Mouse (Mus musculus) embryonic facial prominence, embryonic 10.5 days (tissue): ENCODE results near the gene BC035044. TPM values are rescaled to one million over a fixed set of nuclear protein-coding genes. Genes with fewer than 3 reads are reported as not detected.
"Not testable (repeated sequence)": the region's sequence is repeated elsewhere in the genome, so short reads cannot be mapped to it uniquely, and the experiment has no call there.

ENCODE experiments used
- DNase-seq: peaks from one replicate; pipeline ENCODE4 v3.0.0-alpha.2; 2017; ENCODE audit warnings: low spot score
- H3K27ac ChIP-seq: fragments of 300-500 bp; sonication (generic); replicated peaks from 2 replicates; pipeline ENCODE4 v1.5.1; 2016; ENCODE audit warnings: mild to moderate bottlenecking
- H3K27me3 ChIP-seq: fragments of 300-500 bp; sonication (generic); replicated peaks from 2 replicates; pipeline ENCODE4 v1.6.1; 2016; ENCODE audit warnings: low read depth, mild to moderate bottlenecking; ENCODE audit not compliant: poor library complexity, severe bottlenecking
- H3K36me3 ChIP-seq: fragments of 300-500 bp; sonication (generic); replicated peaks from 2 replicates; pipeline ENCODE4 v1.6.1; 2016; ENCODE audit warnings: mild to moderate bottlenecking, moderate library complexity
- H3K4me1 ChIP-seq: fragments of 300-500 bp; sonication (generic); 2 replicates; pipeline ENCODE4 v1.6.1; 2016
- H3K4me3 ChIP-seq: fragments of 300-500 bp; sonication (generic); 2 replicates; pipeline ENCODE4 v1.5.1; 2016; ENCODE audit warnings: mild to moderate bottlenecking, moderate library complexity
- H3K9me3 ChIP-seq: fragments of 300-500 bp; sonication (generic); 2 replicates; pipeline ENCODE4 v1.6.1; 2016; ENCODE audit warnings: mild to moderate bottlenecking
- WGBS: fragments of 180-500 bp; shearing (Covaris S2); methylation state at CpG from one replicate; pipeline ENCODE4 v1.1.7; 2016; 5-methylcytosine and 5-hydroxymethylcytosine counted together
- polyA plus RNA-seq: library from polyadenylated mRNA; unstranded; fragments of >200 nt; fragmentation: Nextera tagmentation; extraction: Ambion mirVana; gene quantifications from 2 replicates; pipeline ENCODE4 v1.2.1, GENCODE M21; 2016

Gene BC035044
- polyA plus RNA-seq, 1 experiment from 2014 or later = 1.1 TPM

DNA sequence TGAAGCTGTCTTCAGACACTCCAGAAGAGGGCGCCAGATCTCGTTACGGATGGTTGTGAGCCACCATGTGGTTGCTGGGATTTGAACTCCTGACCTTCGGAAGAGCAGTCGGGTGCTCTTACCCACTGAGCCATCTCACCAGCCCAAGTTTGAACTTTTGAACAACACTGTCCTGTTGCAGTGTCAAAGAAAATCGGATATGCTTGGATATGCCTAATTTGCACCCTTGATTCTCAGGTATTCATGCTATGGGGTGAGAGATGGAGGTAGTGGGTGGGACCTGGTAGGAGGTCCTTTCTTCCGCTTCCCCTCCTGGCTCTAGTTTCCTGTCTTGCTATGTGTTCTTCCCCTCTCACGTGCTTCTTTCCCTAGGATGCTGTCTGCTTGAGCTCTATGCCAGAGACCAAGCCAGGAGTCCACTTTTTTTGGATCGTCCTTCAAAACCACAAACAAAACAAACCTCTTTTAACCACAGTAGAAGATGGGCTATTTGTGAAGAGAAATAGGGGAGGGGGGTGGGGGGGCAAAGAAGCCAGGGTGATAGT is 44.9 kb downstream of the BC035044 start:
- Histone ChIP-seq H3K4me1 (peaks cover 25% of the 10 kb centered on the region), H3K27ac (no peak overlapping the region), H3K27me3 (0 out of 2 replicates have a peak, but pooled peaks cover 5% of the 10 kb centered on the region), H3K9me3 (no peaks in the 10 kb centered on the region), H3K36me3 (no peaks in the 10 kb centered on the region), H3K4me3 (no peak overlapping the region)
- 70% methylated on average over 7 of the region's 9 CpGs for WGBS
- no peak for DNase-seq

DNA sequence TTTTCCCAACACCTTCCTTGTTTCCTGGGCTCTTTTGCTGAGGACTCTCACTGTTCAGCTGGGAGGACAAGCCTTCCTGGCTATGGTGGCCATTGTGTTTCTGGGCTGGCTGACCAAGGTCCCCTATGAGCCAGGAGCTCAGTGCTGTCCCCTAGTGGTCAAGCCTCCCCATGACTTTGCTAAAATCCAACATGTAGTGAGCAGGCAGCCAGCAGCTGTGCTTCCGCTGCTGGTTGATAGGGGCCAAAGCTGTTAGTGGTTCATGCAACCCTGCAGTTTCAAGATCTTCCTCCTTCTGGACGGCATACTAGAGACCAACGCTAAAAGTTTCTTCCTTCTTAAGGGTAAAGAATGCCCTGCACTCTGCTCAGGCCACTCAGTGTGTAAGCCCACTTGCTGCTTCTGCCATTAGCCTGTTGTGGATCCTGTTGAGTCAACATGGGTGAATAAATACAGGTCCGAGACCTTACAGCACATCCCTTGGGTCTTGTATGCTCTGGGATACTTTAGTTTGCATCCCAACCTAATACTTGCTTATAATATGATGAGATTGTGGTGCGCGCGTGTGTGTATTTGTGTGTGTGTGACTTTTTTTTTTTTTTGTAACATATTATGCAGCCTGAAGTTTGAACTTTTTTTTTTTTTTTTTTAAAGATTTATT is 45.5 kb downstream of the BC035044 start:
- Histone ChIP-seq H3K4me3 (peak overlapping the region; percentile 35), H3K27me3 (0 out of 2 replicates have a peak, but pooled peaks cover 5% of the 10 kb centered on the region), H3K4me1 (peaks cover 25% of the 10 kb centered on the region), H3K9me3 (no peaks in the 10 kb centered on the region), H3K27ac (peak overlapping the region; percentile 41), H3K36me3 (no peaks in the 10 kb centered on the region)
- DNase-seq = peak; percentile 92
- 25% methylated on average over 7 of the region's 7 CpGs for WGBS

DNA sequence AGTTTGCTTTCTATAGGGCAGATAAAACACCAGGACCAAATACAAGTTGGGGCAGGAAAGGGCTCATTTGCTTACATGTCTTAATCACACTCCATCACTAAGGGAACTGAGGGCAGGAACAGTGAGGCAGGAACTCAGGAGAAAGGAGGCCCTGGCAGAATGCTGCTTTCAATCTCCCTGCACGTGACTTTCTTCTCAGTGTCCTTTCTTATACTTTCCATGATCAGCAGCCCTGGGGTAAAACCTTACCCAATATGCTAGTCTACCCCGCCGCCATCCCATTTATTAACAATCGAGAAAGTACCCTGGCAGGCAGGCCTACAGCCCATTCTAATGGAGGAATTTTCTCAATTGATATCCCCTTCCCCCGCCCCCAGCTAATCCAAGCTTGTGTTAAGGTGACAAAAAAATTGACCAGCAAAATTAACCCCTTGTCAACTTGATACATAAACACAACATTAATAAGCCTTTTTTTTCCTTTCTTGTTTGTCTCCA is 46.3 kb downstream of the BC035044 start:
- peaks cover 30% of the 10 kb centered on the region for H3K4me1 ChIP-seq
- DNase-seq = no peak
- H3K27me3 ChIP-seq = 0 out of 2 replicates have a peak, but pooled peaks cover 5% of the 10 kb centered on the region
- WGBS = 82% methylated on average over 5 of the region's 5 CpGs
- no peak overlapping the region for H3K4me3 ChIP-seq
- no peaks in the 10 kb centered on the region for H3K36me3 ChIP-seq
- no peaks in the 10 kb centered on the region for H3K9me3 ChIP-seq
- H3K27ac ChIP-seq = no peak overlapping the region

DNA sequence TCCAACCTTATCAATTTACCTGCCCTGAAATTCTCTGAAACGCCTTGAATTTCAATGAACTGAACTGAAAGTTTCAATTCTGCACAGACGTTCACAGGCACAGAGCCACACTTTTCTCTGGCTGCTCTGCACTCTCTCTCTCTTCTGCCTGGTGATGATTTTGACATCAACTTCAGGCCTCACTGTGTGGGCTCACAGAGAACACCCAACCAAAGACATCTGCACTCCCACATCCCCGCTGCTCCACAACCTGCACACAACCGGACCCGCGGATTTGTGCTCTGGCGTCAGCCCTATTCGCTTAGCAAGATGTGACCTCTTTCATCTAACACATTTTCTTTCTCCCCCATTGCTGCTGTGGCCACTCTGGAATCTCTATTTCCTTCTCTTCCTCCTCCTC is 46.8 kb downstream of the BC035044 start:
- H3K36me3 ChIP-seq = no peaks in the 10 kb centered on the region
- peak; percentile 18 for DNase-seq
- peak overlapping the region; percentile 78 for H3K4me3 ChIP-seq
- no peaks in the 10 kb centered on the region for H3K9me3 ChIP-seq
- H3K4me1 ChIP-seq = peaks cover 32% of the 10 kb centered on the region
- 0 out of 2 replicates have a peak, but pooled peaks cover 5% of the 10 kb centered on the region for H3K27me3 ChIP-seq
- 39% methylated on average over 8 of the region's 8 CpGs for WGBS
- H3K27ac ChIP-seq = peak overlapping the region; percentile 86; the same call in 1 of the 2 replicates

DNA sequence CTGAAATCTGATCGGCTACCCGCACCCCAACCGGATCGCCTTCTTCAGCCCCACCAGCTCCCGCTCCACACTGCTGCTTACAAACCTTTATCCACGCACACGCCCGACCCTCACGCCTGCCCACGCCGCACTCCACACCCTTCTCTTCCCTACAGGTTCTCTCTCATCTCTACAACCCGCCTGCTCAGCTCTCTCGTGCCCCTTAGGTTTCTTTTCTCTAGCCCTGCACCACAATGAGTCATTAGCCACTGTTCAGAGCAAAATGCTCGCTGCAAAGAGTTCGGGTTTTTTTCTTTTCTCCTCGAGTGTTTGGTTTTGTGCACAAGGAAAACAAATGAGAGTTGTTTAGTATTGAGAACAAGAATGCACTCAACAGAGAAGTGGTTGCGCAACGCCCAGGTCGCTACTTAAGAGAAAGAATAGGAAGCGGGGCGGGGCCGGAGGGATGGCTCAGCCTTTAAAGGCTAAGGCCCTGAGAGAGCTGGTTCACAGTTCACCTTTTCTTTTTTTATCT is 47.4 kb downstream of the BC035044 start:
- Histone ChIP-seq H3K4me3 (peak overlapping the region; percentile 78), H3K27ac (peak overlapping the region; percentile 86)
- under 1% methylated on average over 22 of the region's 22 CpGs for WGBS

DNA sequence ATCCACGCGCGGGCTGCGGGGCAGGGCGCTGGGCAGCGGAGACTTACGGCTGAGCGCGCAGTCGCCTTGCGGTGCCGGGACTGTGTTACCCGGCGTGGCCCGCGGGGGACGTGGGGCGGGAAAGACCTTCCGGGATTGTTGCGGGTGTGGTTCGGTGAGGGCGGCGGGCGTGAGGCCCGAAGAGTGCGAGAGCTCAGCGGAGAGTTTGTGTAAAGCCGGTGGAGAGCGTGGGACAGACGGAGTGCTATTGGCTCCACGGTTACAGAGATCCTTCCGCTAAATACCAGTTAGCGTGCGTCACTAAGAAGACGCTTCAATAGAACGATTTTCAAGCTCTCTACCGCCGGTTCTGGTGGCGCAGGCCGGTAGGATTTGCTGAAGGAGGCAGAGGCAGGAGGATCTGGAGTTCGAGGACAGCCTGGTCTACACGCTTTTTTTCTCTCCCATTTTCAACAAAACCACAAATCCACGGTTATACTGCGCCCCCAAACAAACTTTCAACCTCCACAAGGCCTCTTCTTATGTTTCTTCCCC is 47.9 kb downstream of the BC035044 start:
- under 1% methylated on average over 44 of the region's 44 CpGs for WGBS

More for the DNA sequence above, 47.4 kb downstream of the BC035044 start:
- Histone ChIP-seq H3K27me3 (0 out of 2 replicates have a peak, but pooled peaks cover 5% of the 10 kb centered on the region), H3K36me3 (no peaks in the 10 kb centered on the region), H3K9me3 (no peaks in the 10 kb centered on the region), H3K4me1 (peaks cover 32% of the 10 kb centered on the region)
- DNase-seq = peak; percentile 73

DNA sequence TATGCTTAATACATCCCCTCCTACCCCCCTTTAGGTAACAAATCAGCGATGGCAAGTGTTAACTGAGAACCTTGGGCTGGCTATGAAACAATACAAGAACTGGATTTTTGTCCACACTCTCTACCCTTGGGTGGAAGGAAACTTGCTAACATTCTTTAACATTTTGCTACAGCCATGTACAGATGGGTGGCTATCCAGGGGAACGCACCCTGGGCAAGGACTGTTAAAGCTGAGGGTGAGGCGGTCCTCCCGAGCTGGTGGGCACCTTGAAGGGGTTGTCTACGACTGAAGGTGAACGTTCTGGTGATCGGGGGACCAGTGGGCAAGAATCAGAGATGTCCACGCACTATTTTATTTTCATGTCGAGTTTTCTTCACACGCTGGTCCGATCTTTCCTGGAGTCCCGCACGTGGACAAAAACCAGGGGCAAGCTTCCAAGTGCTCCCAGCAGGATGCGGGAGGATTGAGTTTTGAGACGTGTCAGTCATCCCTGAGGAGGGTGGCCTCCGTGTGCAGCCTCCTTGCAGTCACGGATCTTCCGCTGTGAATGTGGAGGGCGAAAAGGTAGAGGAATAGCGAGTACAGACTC is 48.5 kb downstream of the BC035044 start:
- H3K27ac ChIP-seq = peak overlapping the region; percentile 87
- WGBS = under 1% methylated on average over 20 of the region's 20 CpGs
- DNase-seq = peak; percentile 57

More for the DNA sequence above, 47.9 kb downstream of the BC035044 start:
- DNase-seq = peak; percentile 94
- Histone ChIP-seq H3K4me3 (peak overlapping the region; percentile 78), H3K9me3 (no peaks in the 10 kb centered on the region), H3K27me3 (0 out of 2 replicates have a peak, but pooled peaks cover 5% of the 10 kb centered on the region), H3K4me1 (peaks cover 32% of the 10 kb centered on the region), H3K36me3 (no peaks in the 10 kb centered on the region), H3K27ac (peak overlapping the region; percentile 87)

DNA sequence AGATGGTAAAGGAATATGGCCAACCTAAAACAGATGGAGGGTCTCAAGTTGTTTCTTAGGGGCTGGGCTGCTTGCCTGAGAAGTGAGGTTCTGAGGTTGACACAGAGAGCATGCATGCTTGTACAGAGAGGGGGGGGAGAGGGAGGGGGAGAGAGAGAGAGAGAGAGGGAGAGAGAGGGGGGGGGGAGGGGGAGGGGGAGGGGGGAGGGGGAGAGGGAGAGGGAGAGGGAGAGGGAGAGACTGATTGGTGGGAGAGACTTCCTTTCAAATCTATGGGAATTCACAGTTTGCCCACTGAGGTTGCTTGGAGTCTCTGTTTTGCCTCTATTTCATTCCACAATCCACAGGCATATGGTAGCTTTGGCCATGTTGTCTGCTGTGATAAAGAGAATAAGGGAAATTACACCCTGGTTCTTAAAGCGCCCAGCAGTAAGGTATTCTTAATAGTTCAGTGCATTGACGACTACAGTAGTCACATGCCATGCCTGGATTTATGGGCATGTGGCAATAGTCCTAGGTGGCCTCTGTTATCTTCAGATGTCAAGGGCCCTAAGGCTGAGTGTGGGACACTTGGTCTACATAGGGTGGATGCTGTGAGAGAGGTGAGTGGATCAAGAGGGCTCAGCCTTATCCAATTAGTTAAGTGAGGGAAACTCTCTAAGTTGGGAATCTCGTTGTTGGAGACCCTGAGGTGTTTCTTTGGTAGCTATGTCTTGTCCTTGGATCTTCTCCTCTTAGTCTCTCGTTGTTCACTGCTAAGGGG is 49.4 kb downstream of the BC035044 start:
- Histone ChIP-seq H3K9me3 (no peaks in the 10 kb centered on the region), H3K4me1 (peaks cover 36% of the 10 kb centered on the region), H3K27ac (no peak overlapping the region), H3K27me3 (0 out of 2 replicates have a peak, but pooled peaks cover 5% of the 10 kb centered on the region), H3K36me3 (no peaks in the 10 kb centered on the region), H3K4me3 (peak overlapping the region; percentile 78)
- WGBS = 45% methylated on average over 4 of the region's 4 CpGs
- DNase-seq = peak; percentile 28

More for the DNA sequence above, 48.5 kb downstream of the BC035044 start:
- H3K36me3 ChIP-seq = no peaks in the 10 kb centered on the region
- H3K9me3 ChIP-seq = no peaks in the 10 kb centered on the region
- 0 out of 2 replicates have a peak, but pooled peaks cover 5% of the 10 kb centered on the region for H3K27me3 ChIP-seq
- H3K4me3 ChIP-seq = peak overlapping the region; percentile 78
- peaks cover 33% of the 10 kb centered on the region for H3K4me1 ChIP-seq

DNA sequence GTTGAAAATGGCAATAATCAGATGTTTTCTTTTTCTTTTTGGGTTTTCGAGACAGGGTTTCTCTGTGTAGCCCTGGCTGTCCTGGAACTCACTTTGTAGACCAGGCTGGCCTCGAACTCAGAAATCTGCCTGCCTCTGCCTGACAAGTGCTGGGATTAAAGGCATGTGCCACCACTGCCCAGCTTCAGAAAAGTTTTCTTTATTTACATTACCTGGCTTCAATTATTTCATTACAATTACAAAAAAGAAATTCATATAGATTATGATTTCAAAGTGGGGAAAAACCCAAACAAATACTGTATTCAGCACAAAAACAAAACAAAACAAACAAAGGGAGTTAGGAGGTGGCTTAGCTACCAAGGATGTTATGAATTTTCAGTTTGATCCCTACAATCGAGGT is 50.3 kb downstream of the BC035044 start:
- not testable (repeated sequence) for DNase-seq, H3K9me3 ChIP-seq, H3K4me3 ChIP-seq, H3K27ac ChIP-seq, H3K27me3 ChIP-seq, H3K36me3 ChIP-seq
- WGBS = 84% methylated on average over 3 of the region's 3 CpGs
- peaks cover 36% of the 10 kb centered on the region for H3K4me1 ChIP-seq

DNA sequence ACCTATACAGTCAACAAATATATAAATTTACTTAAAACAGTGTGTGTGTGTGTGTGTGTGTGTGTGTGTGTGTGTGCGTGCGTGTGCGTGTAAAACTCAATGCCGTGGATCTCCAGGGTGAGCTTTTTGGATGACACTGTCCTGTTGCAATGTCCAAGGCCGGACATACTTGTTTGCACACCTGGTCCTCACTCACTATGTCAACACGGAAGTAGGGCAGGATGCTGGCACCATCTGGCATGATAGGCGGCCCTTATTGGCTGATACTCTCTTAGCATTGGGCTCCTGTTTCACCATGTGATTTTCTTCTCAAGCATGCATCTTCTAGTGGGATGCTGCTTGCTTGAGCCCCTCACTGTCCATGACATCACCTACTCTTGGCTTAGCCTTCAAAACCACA is 51.0 kb downstream of the BC035044 start:
- 75% methylated on average over 7 of the region's 7 CpGs for WGBS
- H3K9me3 ChIP-seq = no peaks in the 10 kb centered on the region
- peaks cover 31% of the 10 kb centered on the region for H3K4me1 ChIP-seq
- DNase-seq = peak; percentile 35
- H3K4me3 ChIP-seq = peak overlapping the region; percentile 74
- H3K27ac ChIP-seq = no peak overlapping the region
- 0 out of 2 replicates have a peak, but pooled peaks cover 5% of the 10 kb centered on the region for H3K27me3 ChIP-seq
- no peaks in the 10 kb centered on the region for H3K36me3 ChIP-seq

DNA sequence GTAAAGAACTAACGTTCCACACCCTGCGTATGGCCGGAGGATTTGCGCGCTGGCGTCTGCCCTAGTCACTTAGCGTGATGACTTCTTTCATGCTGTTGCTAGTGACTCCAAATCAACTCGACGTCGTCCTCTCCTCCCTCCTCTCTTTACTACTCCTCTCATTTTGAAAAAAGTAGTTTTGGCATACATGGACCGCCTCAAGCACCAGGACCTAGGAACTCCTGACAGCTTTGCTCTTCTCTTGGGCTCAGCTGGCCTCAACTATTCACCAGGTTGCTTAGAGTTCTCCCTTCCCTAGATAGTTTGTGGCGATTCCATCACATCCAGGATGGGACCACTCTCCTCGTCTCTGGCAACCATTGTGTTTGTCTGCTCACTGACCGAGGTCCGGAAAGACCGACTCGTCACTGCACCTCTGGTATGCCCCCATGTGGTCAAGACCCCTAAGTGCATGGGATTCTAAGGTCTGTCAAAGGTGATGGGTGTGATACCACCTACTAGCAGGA is 51.6 kb downstream of the BC035044 start:
- Histone ChIP-seq H3K9me3 (no peaks in the 10 kb centered on the region), H3K4me3 (peak overlapping the region; percentile 74), H3K27me3 (0 out of 2 replicates have a peak, but pooled peaks cover 5% of the 10 kb centered on the region), H3K4me1 (peaks cover 28% of the 10 kb centered on the region), H3K36me3 (no peaks in the 10 kb centered on the region), H3K27ac (peak overlapping the region; percentile 85)
- WGBS = under 1% methylated on average over 17 of the region's 17 CpGs
- peak; percentile 89 for DNase-seq
